Mouse (Mus musculus) embryonic facial prominence, embryonic 12.5 days (tissue): ENCODE measurements around the gene Batf2. TPM values are rescaled to one million over a fixed set of nuclear protein-coding genes. Genes with fewer than 3 reads are reported as not detected.
"Not testable (repeated sequence)": the region's sequence is repeated elsewhere in the genome, so short reads cannot be mapped to it uniquely, and the experiment has no call there.

ENCODE experiments used
- ATAC-seq: fragments of 200-750 bp; cut with Nextera tagmentation; 2 replicates; pipeline ENCODE4 v1.8.0; 2017; ENCODE audit not compliant: insufficient number of reproducible peaks, insufficient read depth, low FRiP score, low TSS enrichment
- H3K27ac ChIP-seq: fragments of 300-500 bp; sonication (generic); 2 replicates; pipeline ENCODE4 v1.5.1; 2016; ENCODE audit warnings: mild to moderate bottlenecking
- H3K27me3 ChIP-seq: fragments of 300-500 bp; sonication (generic); 2 replicates; pipeline ENCODE4 v1.6.1; 2016; ENCODE audit warnings: mild to moderate bottlenecking, moderate library complexity
- H3K36me3 ChIP-seq: fragments of 300-500 bp; sonication (generic); 2 replicates; pipeline ENCODE4 v1.6.1; 2016; ENCODE audit warnings: mild to moderate bottlenecking
- H3K4me1 ChIP-seq: fragments of 300-500 bp; sonication (generic); 2 replicates; pipeline ENCODE4 v1.6.1; 2016
- H3K4me2 ChIP-seq: fragments of 300-500 bp; sonication (generic); replicated peaks from 2 replicates; pipeline ENCODE4 v1.6.1; 2016; ENCODE audit warnings: mild to moderate bottlenecking, moderate library complexity
- H3K4me3 ChIP-seq: fragments of 300-500 bp; sonication (generic); 2 replicates; pipeline ENCODE4 v1.5.1; 2016; ENCODE audit warnings: mild to moderate bottlenecking
- H3K9ac ChIP-seq: fragments of 300-500 bp; sonication (generic); 2 replicates; pipeline ENCODE4 v1.6.1; 2016; ENCODE audit warnings: mild to moderate bottlenecking, moderate library complexity
- H3K9me3 ChIP-seq: fragments of 300-500 bp; sonication (generic); 2 replicates; pipeline ENCODE4 v1.6.1; 2016; ENCODE audit warnings: mild to moderate bottlenecking, moderate library complexity
- WGBS: fragments of 180-500 bp; shearing (Covaris S2); methylation state at CpG from one replicate; pipeline ENCODE4 v1.1.7; 2016; 5-methylcytosine and 5-hydroxymethylcytosine counted together
- polyA plus RNA-seq: library from polyadenylated mRNA; unstranded; fragments of >200 nt; fragmentation: Nextera tagmentation; extraction: Ambion mirVana; gene quantifications from 2 replicates; pipeline ENCODE4 v1.2.1, GENCODE M21; 2016

Gene Batf2
- polyA plus RNA-seq, 1 experiment from 2014 or later, result not detected

GRCm38 (mm10) chr19:6133197-6133596 lies 7.6 kb upstream of the Batf2 start:
- not testable (repeated sequence) for ATAC-seq, H3K4me2 ChIP-seq, H3K27ac ChIP-seq, H3K4me3 ChIP-seq, H3K27me3 ChIP-seq, H3K9ac ChIP-seq, H3K9me3 ChIP-seq, H3K4me1 ChIP-seq
- WGBS, result 48% methylated on average over 1 of the region's 1 CpGs
- H3K36me3 ChIP-seq, result peaks cover 40% of the 10 kb centered on the region

DNA sequence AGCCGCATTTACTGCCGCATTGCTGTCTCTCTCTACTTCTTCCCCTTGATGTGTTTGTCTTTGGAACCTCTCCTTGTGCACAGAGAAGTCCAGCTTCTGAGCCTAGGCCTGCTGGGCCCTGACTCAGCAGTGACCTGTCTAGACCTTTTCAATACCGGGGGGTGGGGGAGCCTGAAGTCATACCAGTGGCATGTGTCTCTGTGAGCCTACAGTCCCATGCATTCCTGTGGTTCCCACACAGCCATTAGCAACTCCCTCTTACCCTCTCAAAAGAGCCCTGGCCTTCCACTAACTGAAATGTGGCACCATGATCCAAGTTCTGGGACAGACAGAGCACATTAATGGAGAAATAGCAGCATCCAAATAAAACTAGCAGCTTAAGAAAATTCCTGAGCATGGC lies 4.4 kb upstream of the Batf2 start:
- WGBS, result 84% methylated on average over 3 of the region's 3 CpGs
- Histone ChIP-seq H3K9ac (no peak overlapping the region), H3K36me3 (peaks cover 40% of the 10 kb centered on the region)

DNA sequence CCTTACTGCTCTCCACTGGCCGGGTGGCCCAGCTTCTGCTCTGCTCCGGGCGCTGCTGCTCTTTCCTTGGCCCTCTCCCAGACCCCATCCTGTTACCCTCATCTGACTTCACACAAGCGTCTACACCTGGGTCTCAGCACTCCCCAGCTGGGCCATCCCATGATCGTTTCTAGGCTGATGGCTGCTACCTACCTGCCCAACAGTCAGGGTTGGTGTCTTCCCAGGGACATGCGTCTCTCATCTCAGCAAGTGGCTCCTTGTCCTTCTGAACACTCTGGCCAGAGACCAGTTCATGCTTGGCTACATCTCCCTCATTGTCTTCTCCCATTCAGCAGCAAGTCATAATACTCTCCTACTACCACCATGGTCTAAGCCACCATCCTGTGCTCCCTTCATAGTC lies 1.1 kb upstream of the Batf2 start:
- peak overlapping the region; percentile 67 for H3K4me2 ChIP-seq
- H3K27ac ChIP-seq, result no peak overlapping the region
- peaks cover 33% of the 10 kb centered on the region for H3K36me3 ChIP-seq
- WGBS, result 95% methylated on average over 6 of the region's 6 CpGs
- peak overlapping the region; percentile 85 for H3K9ac ChIP-seq
- ATAC-seq, result no peak
- no peaks in the 10 kb centered on the region for H3K9me3 ChIP-seq
- peak overlapping the region; percentile 59 for H3K4me3 ChIP-seq
- H3K4me1 ChIP-seq, result peaks cover 6% of the 10 kb centered on the region; the same call in 1 of the 2 replicates
- no peaks in the 10 kb centered on the region for H3K27me3 ChIP-seq

More for the DNA sequence above, 4.4 kb upstream of the Batf2 start:
- no peak for ATAC-seq
- Histone ChIP-seq H3K27me3 (no peaks in the 10 kb centered on the region), H3K4me1 (peaks cover 6% of the 10 kb centered on the region; the same call in 1 of the 2 replicates), H3K9me3 (no peaks in the 10 kb centered on the region), H3K27ac (no peak overlapping the region), H3K4me2 (no peak overlapping the region), H3K4me3 (no peak overlapping the region)

- peaks cover 27% of the 10 kb centered on the region for H3K36me3 ChIP-seq
- H3K4me3 ChIP-seq, result peak overlapping the region; percentile 59
- no peaks in the 10 kb centered on the region for H3K9me3 ChIP-seq
- peak; percentile 54; the same call in 1 of the 2 replicates for ATAC-seq
- H3K4me2 ChIP-seq, result peak overlapping the region; percentile 67
- no peaks in the 10 kb centered on the region for H3K27me3 ChIP-seq
- H3K4me1 ChIP-seq, result peaks cover 6% of the 10 kb centered on the region; the same call in 1 of the 2 replicates
- 7% methylated on average over 16 of the region's 16 CpGs for WGBS
- H3K27ac ChIP-seq, result peak overlapping the region; percentile 97
- H3K9ac ChIP-seq, result peak overlapping the region; percentile 85
These were observed 457 bp upstream of the Batf2 start for GRCm38 (mm10) chr19:6140374-6140677.

GRCm38 (mm10) chr19:6141394-6141749 lies 589 bp downstream of the Batf2 start, which contains the start of gene Arl2:
TSS of gene Arl2 (minus strand) at chr19:6141548.
- no peaks in the 10 kb centered on the region for H3K9me3 ChIP-seq
- under 1% methylated on average over 15 of the region's 15 CpGs for WGBS
- peak; percentile 61 for ATAC-seq
- peak within 1 kb of the TSS; percentile 97 for H3K27ac ChIP-seq
- H3K27me3 ChIP-seq, result no peaks in the 10 kb centered on the region
- H3K4me2 ChIP-seq, result peak within 1 kb of the TSS; percentile 67
- peaks cover 6% of the 10 kb centered on the region; the same call in 1 of the 2 replicates for H3K4me1 ChIP-seq
- H3K4me3 ChIP-seq, result peak within 1 kb of the TSS; percentile 59
- peak within 1 kb of the TSS; percentile 85 for H3K9ac ChIP-seq
- H3K36me3 ChIP-seq, result peaks cover 17% of the 10 kb centered on the region

DNA sequence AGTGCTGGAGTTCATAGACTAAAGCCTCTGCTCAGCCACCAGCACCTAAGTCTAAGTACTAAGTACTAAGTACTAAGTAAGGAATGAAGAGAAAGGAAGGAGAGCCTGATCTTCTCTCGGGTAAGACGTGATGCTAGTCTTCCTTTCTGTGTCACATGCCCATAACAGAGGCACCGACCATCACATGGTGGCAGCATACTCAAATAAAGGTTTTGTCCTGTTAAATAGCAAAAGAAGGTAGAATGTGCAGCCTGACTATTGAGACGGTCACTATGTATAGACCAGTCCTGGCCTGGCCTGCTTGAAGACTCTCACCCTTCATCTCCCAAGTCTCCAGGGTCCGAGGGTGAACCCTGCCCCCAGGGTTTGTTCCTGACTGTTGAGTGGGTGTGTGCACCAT lies 4.1 kb downstream of the Batf2 start:
- no peaks in the 10 kb centered on the region for H3K9me3 ChIP-seq
- no peaks in the 10 kb centered on the region for H3K36me3 ChIP-seq
- 76% methylated on average over 5 of the region's 5 CpGs for WGBS
- H3K4me3 ChIP-seq, result no peak overlapping the region
- no peak overlapping the region for H3K4me2 ChIP-seq
- H3K9ac ChIP-seq, result no peak overlapping the region
- no peak overlapping the region for H3K27ac ChIP-seq
- H3K27me3 ChIP-seq, result no peaks in the 10 kb centered on the region
- H3K4me1 ChIP-seq, result peaks cover 4% of the 10 kb centered on the region; the same call in 1 of the 2 replicates
- no peak for ATAC-seq

GRCm38 (mm10) chr19:6155174-6155573 lies 14.4 kb downstream of the Batf2 start:
- H3K4me3 ChIP-seq, result no peak overlapping the region
- ATAC-seq, result no peak
- WGBS, result 81% methylated on average over 9 of the region's 9 CpGs

DNA sequence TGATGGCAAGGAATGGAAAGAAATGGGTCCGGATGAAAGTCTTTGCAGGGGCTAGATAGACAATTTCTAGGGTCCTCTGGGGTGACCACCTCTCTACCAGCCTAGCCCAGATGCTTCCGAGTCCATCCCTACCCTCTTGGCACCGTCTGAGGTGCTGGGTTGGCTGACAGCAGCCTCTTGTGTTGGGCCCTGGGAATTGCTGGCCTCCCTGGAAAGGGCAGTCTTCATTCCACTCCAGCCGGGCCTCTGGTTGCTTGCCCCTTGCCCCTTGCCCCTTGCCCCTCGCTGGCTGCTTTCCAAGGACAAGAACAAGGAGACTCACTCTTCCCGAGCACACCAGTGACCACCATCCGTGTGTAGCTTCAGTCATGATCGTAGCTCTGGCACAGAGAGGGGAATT lies 15.6 kb downstream of the Batf2 start:
- Histone ChIP-seq H3K27ac (no peak overlapping the region), H3K4me1 (no peaks in the 10 kb centered on the region), H3K36me3 (no peaks in the 10 kb centered on the region), H3K4me2 (no peak overlapping the region), H3K9ac (no peak overlapping the region), H3K27me3 (0 out of 2 replicates have a peak, but pooled peaks cover 3% of the 10 kb centered on the region), H3K9me3 (no peaks in the 10 kb centered on the region), H3K4me3 (no peak overlapping the region)
- WGBS, result 56% methylated on average over 8 of the region's 8 CpGs
- no peak for ATAC-seq

More at GRCm38 (mm10) chr19:6155174-6155573, 14.4 kb downstream of the Batf2 start:
- Histone ChIP-seq H3K27ac (no peak overlapping the region), H3K9me3 (no peaks in the 10 kb centered on the region), H3K4me1 (no peaks in the 10 kb centered on the region), H3K9ac (no peak overlapping the region), H3K36me3 (no peaks in the 10 kb centered on the region), H3K4me2 (no peak overlapping the region), H3K27me3 (0 out of 2 replicates have a peak, but pooled peaks cover 3% of the 10 kb centered on the region)

GRCm38 (mm10) chr19:6157220-6157619 lies 16.4 kb downstream of the Batf2 start:
- no peak overlapping the region for H3K9ac ChIP-seq
- WGBS, result 74% methylated on average over 6 of the region's 6 CpGs

GRCm38 (mm10) chr19:6163872-6164547 lies 23.2 kb downstream of the Batf2 start:
- Histone ChIP-seq H3K36me3 (no peaks in the 10 kb centered on the region), H3K9me3 (no peaks in the 10 kb centered on the region), H3K4me3 (no peak overlapping the region), H3K4me1 (no peaks in the 10 kb centered on the region), H3K9ac (no peak overlapping the region), H3K4me2 (no peak overlapping the region), H3K27ac (no peak overlapping the region), H3K27me3 (no peaks in the 10 kb centered on the region)
- WGBS, result 71% methylated on average over 10 of the region's 10 CpGs
- ATAC-seq, result no peak

More at GRCm38 (mm10) chr19:6157220-6157619, 16.4 kb downstream of the Batf2 start:
- H3K9me3 ChIP-seq, result no peaks in the 10 kb centered on the region
- no peaks in the 10 kb centered on the region for H3K36me3 ChIP-seq
- H3K4me2 ChIP-seq, result no peak overlapping the region
- no peak overlapping the region for H3K4me3 ChIP-seq
- ATAC-seq, result no peak
- no peaks in the 10 kb centered on the region for H3K4me1 ChIP-seq
- no peaks in the 10 kb centered on the region for H3K27me3 ChIP-seq
- no peak overlapping the region for H3K27ac ChIP-seq

GRCm38 (mm10) chr19:6166750-6167149 lies 26.0 kb downstream of the Batf2 start:
- WGBS, result 74% methylated on average over 4 of the region's 4 CpGs
- no peak for ATAC-seq
- Histone ChIP-seq H3K27ac (no peak overlapping the region), H3K9ac (no peak overlapping the region), H3K4me1 (no peaks in the 10 kb centered on the region), H3K9me3 (no peaks in the 10 kb centered on the region), H3K36me3 (no peaks in the 10 kb centered on the region), H3K27me3 (no peaks in the 10 kb centered on the region), H3K4me2 (no peak overlapping the region), H3K4me3 (no peak overlapping the region)

- Histone ChIP-seq H3K27ac (no peak overlapping the region), H3K36me3 (no peaks in the 10 kb centered on the region), H3K4me3 (no peak overlapping the region), H3K9ac (no peak overlapping the region), H3K4me2 (no peak overlapping the region), H3K9me3 (no peaks in the 10 kb centered on the region), H3K27me3 (no peaks in the 10 kb centered on the region), H3K4me1 (peaks cover 2% of the 10 kb centered on the region; the same call in 1 of the 2 replicates)
- WGBS, result 79% methylated on average over 8 of the region's 8 CpGs
- no peak for ATAC-seq
These were observed 30.4 kb downstream of the Batf2 start for GRCm38 (mm10) chr19:6171215-6171614.
